Mouse (Mus musculus) embryonic stem cell, embryonic (primary cell): ENCODE measurements around the gene Pfkl.

ENCODE experiments used
- CTCF ChIA-PET, 4 experiments: fragments of 300-600 bp in 2 of 4; fragments of 350-600 bp in 2 of 4; sonication (Branson Sonifier 250); formaldehyde crosslinking; loops; one replicate each; lab custom pipeline; 2022; ENCODE audit warnings: inconsistent platforms in 2 of 4; lab: Charles Lee
- POLR2A ChIA-PET, 4 experiments: fragments of 300-600 bp in 2 of 4; fragments of 350-600 bp in 2 of 4; sonication (Branson Sonifier 250); formaldehyde crosslinking; loops; one replicate each; lab custom pipeline; 2022; ENCODE audit warnings: antibody characterized with exemption in 4 of 4, inconsistent platforms in 1 of 4; lab: Charles Lee

The Pfkl gene

GRCm38 (mm10) chr10:78009945-78010293 is at the start of gene Pfkl:
Pfkl (minus strand) TSS chr10:78010083.
- ChIA-PET CTCF (interaction anchor here (0.6 to 2.6 kb wide), 37 partner anchors 9 to 491 kb away, joined by 3 to 22 read pairs (median 5); partner anchors contain the start of genes 1810043G02Rik (in 1 of the 4), Aire (in 1 of the 4), D10Jhu81e (in 1 of the 4) and Lrrc3 (in 1 of the 4)), POLR2A (interaction anchor here (0.5 to 8.6 kb wide), 82 partner anchors 9 to 1604 kb away, joined by 3 to 94 read pairs (median 5); partner anchors contain the start of genes Icosl (in 3 of the 4), 1810043G02Rik (in 2 of the 4), D10Jhu81e (in 2 of the 4) and Lrrc3 (in 2 of the 4))

- ChIA-PET CTCF (no interaction called here), POLR2A (interaction anchor here in 1 of 4 experiments (0.9 kb wide), 1 partner anchor 12 kb away, joined by 3 read pairs; the partner anchor contains the start of gene Icosl)
Observed at GRCm38 (mm10) chr10:78057056-78057455, 47.2 kb upstream of the Pfkl start.

- ChIA-PET CTCF (interaction anchor here in 1 of 4 experiments (0.7 kb wide), 1 partner anchor 12 kb away, joined by 3 read pairs; no protein-coding TSS in a partner anchor), POLR2A (interaction anchor here in 3 of 4 experiments (0.5 to 1.7 kb wide), 16 partner anchors 14 to 1726 kb away, joined by 3 to 7 read pairs (median 4); partner anchors contain the start of genes Icosl (in 2 of the 3), Pfkl (in 2 of the 3) and D10Jhu81e (in 1 of the 3))
Observed at GRCm38 (mm10) chr10:78054633-78055565, 45.0 kb upstream of the Pfkl start.

GRCm38 (mm10) chr10:78049519-78050035 is 39.7 kb upstream of the Pfkl start:
- ChIA-PET POLR2A (interaction anchor here (1.0 to 1.2 kb wide), 7 partner anchors 8 to 77 kb away, joined by 3 to 4 read pairs (median 4); partner anchors contain the start of gene Icosl (in 1 of the 4)), CTCF (interaction anchor here in 1 of 4 experiments (0.9 kb wide), 1 partner anchor 31 kb away, joined by 3 read pairs; no protein-coding TSS in a partner anchor)

- ChIA-PET POLR2A (interaction anchor here in 3 of 4 experiments (0.6 to 1.5 kb wide), 10 partner anchors 9 to 318 kb away, joined by 3 to 7 read pairs (median 4); no protein-coding TSS in a partner anchor), CTCF (no interaction called here)
Observed at GRCm38 (mm10) chr10:78048061-78048730, 38.3 kb upstream of the Pfkl start.

GRCm38 (mm10) chr10:78046388-78046787 is 36.5 kb upstream of the Pfkl start:
- CTCF ChIA-PET: interaction anchor here in 1 of 4 experiments (1.2 kb wide), 1 partner anchor 89 kb away, joined by 3 read pairs; no protein-coding TSS in a partner anchor
- POLR2A ChIA-PET: interaction anchor here in 2 of 4 experiments (1.1 kb wide), 2 partner anchors 9 to 13 kb away, joined by 3 to 4 read pairs; no protein-coding TSS in a partner anchor

- ChIA-PET POLR2A (no interaction called here), CTCF (interaction anchor here in 1 of 4 experiments (0.5 kb wide), 1 partner anchor 1979 kb away, joined by 4 read pairs; no protein-coding TSS in a partner anchor)
Observed at GRCm38 (mm10) chr10:78044531-78044930, 34.6 kb upstream of the Pfkl start.

- ChIA-PET POLR2A (interaction anchor here in 1 of 4 experiments (0.8 kb wide), 1 partner anchor 13 kb away, joined by 5 read pairs; no protein-coding TSS in a partner anchor), CTCF (interaction anchor here in 2 of 4 experiments (0.6 to 1.5 kb wide), 7 partner anchors 15 to 119 kb away, joined by 3 to 7 read pairs (median 3); partner anchors contain the start of genes Icosl (in 1 of the 2) and Pfkl (in 1 of the 2))
Observed at GRCm38 (mm10) chr10:78043406-78043836, 33.5 kb upstream of the Pfkl start, which contains the start of gene Aire. Aire (minus strand) TSS chr10:78043610.

GRCm38 (mm10) chr10:78042697-78043405 is 33.0 kb upstream of the Pfkl start:
- ChIA-PET POLR2A (interaction anchor here in 3 of 4 experiments (0.8 to 1.5 kb wide), 10 partner anchors 9 to 142 kb away, joined by 3 to 5 read pairs (median 3); partner anchors contain the start of genes Icosl (in 2 of the 3) and Pwp2 (in 1 of the 3)), CTCF (interaction anchor here in 3 of 4 experiments (0.6 to 1.5 kb wide), 11 partner anchors 10 to 120 kb away, joined by 3 to 7 read pairs (median 3); partner anchors contain the start of genes Icosl (in 1 of the 3) and Pfkl (in 1 of the 3))

GRCm38 (mm10) chr10:78042096-78042495 is 32.2 kb upstream of the Pfkl start:
- POLR2A ChIA-PET: interaction anchor here in 3 of 4 experiments (0.8 to 1.5 kb wide), 10 partner anchors 9 to 143 kb away, joined by 3 to 5 read pairs (median 3); partner anchors contain the start of genes Icosl (in 2 of the 3) and Pwp2 (in 1 of the 3)
- CTCF ChIA-PET: interaction anchor here in 3 of 4 experiments (0.6 to 1.5 kb wide), 7 partner anchors 9 to 583 kb away, joined by 3 to 4 read pairs (median 3); partner anchors contain the start of gene Pfkl (in 1 of the 3)

- ChIA-PET POLR2A (interaction anchor here in 2 of 4 experiments (0.8 to 1.5 kb wide), 6 partner anchors 10 to 120 kb away, joined by 3 to 5 read pairs (median 4); partner anchors contain the start of gene Icosl (in 2 of the 2)), CTCF (interaction anchor here in 2 of 4 experiments (0.6 to 1.4 kb wide), 4 partner anchors 9 to 584 kb away, joined by 3 to 4 read pairs (median 4); no protein-coding TSS in a partner anchor)
Observed at GRCm38 (mm10) chr10:78041647-78042046, 31.8 kb upstream of the Pfkl start, which contains the start of gene Dnmt3l. Dnmt3l (plus strand) TSS chr10:78041947.

- CTCF ChIA-PET: interaction anchor here in 3 of 4 experiments (1.0 to 2.2 kb wide), 6 partner anchors 18 to 133 kb away, joined by 3 to 14 read pairs (median 4); partner anchors contain the start of genes D10Jhu81e (in 1 of the 3) and Pfkl (in 1 of the 3)
- POLR2A ChIA-PET: interaction anchor here in 3 of 4 experiments (0.6 to 3.2 kb wide), 20 partner anchors 10 to 147 kb away, joined by 3 to 15 read pairs (median 4); partner anchors contain the start of genes D10Jhu81e (in 1 of the 3), Icosl (in 1 of the 3), Pfkl (in 1 of the 3) and Pwp2 (in 1 of the 3)
Observed at GRCm38 (mm10) chr10:78037139-78037538, 27.3 kb upstream of the Pfkl start.

- CTCF ChIA-PET: interaction anchor here in 1 of 4 experiments (1.0 to 2.2 kb wide), 5 partner anchors 10 to 132 kb away, joined by 3 to 11 read pairs (median 4); partner anchors contain the start of gene Pfkl
Observed at GRCm38 (mm10) chr10:78031987-78032386, 22.1 kb upstream of the Pfkl start.

GRCm38 (mm10) chr10:78029080-78029479 is 19.2 kb upstream of the Pfkl start:
- CTCF ChIA-PET: interaction anchor here in 3 of 4 experiments (0.8 to 3.5 kb wide), 10 partner anchors 10 to 182 kb away, joined by 3 to 36 read pairs (median 4); no protein-coding TSS in a partner anchor

More at GRCm38 (mm10) chr10:78031987-78032386, 22.1 kb upstream of the Pfkl start:
- POLR2A ChIA-PET: interaction anchor here in 2 of 4 experiments (0.6 to 1.9 kb wide), 3 partner anchors 10 to 25 kb away, joined by 3 to 10 read pairs (median 6); partner anchors contain the start of gene Pfkl (in 1 of the 2)

GRCm38 (mm10) chr10:78028129-78028528 is 18.2 kb upstream of the Pfkl start:
- ChIA-PET CTCF (interaction anchor here in 3 of 4 experiments (0.6 to 3.5 kb wide), 18 partner anchors 9 to 183 kb away, joined by 3 to 36 read pairs (median 4); partner anchors contain the start of genes Icosl (in 2 of the 3), Pfkl (in 2 of the 3) and Aire (in 1 of the 3)), POLR2A (interaction anchor here in 3 of 4 experiments (0.8 to 3.4 kb wide), 20 partner anchors 9 to 398 kb away, joined by 3 to 10 read pairs (median 4); partner anchors contain the start of genes Pfkl (in 2 of the 3) and Icosl (in 1 of the 3))

More at GRCm38 (mm10) chr10:78029080-78029479, 19.2 kb upstream of the Pfkl start:
- POLR2A ChIA-PET: interaction anchor here in 3 of 4 experiments (0.6 to 3.4 kb wide), 14 partner anchors 10 to 397 kb away, joined by 3 to 10 read pairs (median 4); partner anchors contain the start of gene Pfkl (in 1 of the 3)
